Mouse (Mus musculus) cerebellum, postnatal 36 days (tissue): ENCODE data around the gene B020011L13Rik.
"Not testable (repeated sequence)": the region's sequence is repeated elsewhere in the genome, so short reads cannot be mapped to it uniquely, and the experiment has no call there.

ENCODE experiments used
- DNase-seq, 2 experiments: peaks; one replicate each; pipeline ENCODE4 v3.0.0; 2021 to 2022; ENCODE audit warnings: mixed read lengths in 2 of 2

Gene B020011L13Rik

GRCm38 (mm10) chr1:117780833-117781232 is at the start of gene B020011L13Rik:
B020011L13Rik (plus strand) TSS chr1:117781133.
- not testable (repeated sequence) for DNase-seq

- not testable (repeated sequence) for DNase-seq
These were observed 35.3 kb downstream of the B020011L13Rik start for GRCm38 (mm10) chr1:117816271-117816670.

DNA sequence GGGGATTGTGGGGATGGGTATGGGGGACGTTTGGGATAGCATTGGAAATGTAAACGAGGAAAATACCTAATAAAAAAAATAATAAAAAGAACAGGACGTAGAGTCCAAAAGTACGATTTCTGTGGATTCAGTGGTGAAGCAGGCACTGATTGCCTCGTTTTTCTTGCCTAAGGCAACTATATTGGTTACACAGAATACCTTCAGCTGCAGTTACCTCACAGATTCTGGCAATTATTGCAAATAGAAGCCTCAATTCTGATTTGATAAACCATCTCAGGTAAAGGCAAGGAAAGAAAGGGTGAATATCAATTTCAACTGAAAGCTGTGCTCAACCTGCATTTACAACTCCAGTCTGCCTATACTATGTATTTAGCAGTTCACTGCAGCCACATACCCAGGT is 48.8 kb downstream of the B020011L13Rik start, which contains the start of gene Gm28360:
Gm28360 (plus strand) TSS at position 301 of the 400 bp plus-strand sequence.
- not testable (repeated sequence) for DNase-seq

DNA sequence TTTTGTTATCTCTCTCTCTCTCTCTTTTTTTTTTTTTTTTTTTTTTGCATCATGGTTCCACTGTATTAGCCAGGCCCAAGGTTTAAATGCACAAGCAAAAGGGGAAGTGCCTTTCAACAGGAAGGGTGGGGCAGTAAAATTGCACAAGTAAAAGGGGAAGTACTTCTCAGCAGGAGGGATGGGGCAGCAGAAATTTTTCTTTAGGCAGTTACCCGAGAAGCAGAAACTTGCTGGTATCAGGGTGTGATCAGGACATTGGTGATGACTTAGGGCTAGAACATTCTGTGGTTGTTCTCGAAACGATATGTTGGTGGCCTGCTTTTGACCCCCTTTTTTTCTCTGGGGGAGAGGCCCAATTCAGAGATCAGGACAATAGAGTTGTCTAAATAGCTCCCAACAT is 70.8 kb downstream of the B020011L13Rik start:
- not testable (repeated sequence) for DNase-seq
